Comparison of ENCODE assay signal across 15 mouse cellular contexts in the genomic region with DNA sequence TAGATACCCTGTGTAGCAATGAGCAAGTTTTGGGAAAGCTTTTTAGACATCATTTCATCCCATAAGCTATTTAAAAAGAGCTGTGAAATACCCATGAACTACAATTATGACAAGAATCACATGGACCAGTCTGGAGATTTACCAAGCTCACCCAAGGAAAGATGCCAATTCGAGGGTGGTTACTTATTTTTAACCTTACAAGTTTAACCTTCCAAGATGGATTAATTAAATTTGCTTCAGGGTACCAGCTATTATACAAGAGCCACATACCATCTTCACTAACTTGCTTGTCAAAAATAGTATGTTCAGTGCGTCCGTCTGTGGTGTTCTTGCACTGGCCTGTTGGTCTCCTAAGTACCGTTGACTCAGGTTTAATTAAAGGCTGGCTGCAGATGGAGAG.
"Had no signal": no experiment of that assay in that cellular context is flagged by ENCODE, and none has a peak within 500 bp of the region (broad histone marks: within the 10 kb centered on the region; RNA-seq: fewer than 3 reads in every experiment).

No protein-coding gene starts in this region.

- H3K27me3 ChIP-seq: liver, embryonic 13.5 days; neural tube, embryonic 12.5 days; neural tube, embryonic 15.5 days had no signal

- ATAC-seq: intestine, postnatal 0 days had no signal

- H3K9ac ChIP-seq: liver, embryonic 13.5 days; neural tube, embryonic 12.5 days; neural tube, embryonic 15.5 days had no signal

- H3K4me3 ChIP-seq: layer of hippocampus, adult 2 months; liver, embryonic 13.5 days; neural tube, embryonic 12.5 days; neural tube, embryonic 15.5 days had no signal

- DNase-seq: kidney, adult 2 months; layer of hippocampus, adult 9-11 months; liver, embryonic 13.5 days; lung, adult 2 months; lung, postnatal 14 days; lung, postnatal 4 days; midbrain, embryonic 14.5 days; thymus, postnatal 25 days had no signal

- H3K27ac ChIP-seq: kidney, postnatal 0 days; layer of hippocampus, adult 2 months; liver, embryonic 13.5 days; neural tube, embryonic 12.5 days; neural tube, embryonic 15.5 days; stomach, postnatal 0 days had no signal

- H3K4me2 ChIP-seq: liver, embryonic 13.5 days; midbrain, embryonic 11.5 days; neural tube, embryonic 12.5 days; neural tube, embryonic 15.5 days had no signal

- H3K4me1 ChIP-seq: liver, embryonic 13.5 days; neural tube, embryonic 12.5 days; neural tube, embryonic 15.5 days had no signal

- H3K36me3 ChIP-seq: liver, embryonic 13.5 days had no signal

- H3K9me3 ChIP-seq: liver, embryonic 13.5 days; neural tube, embryonic 12.5 days; neural tube, embryonic 15.5 days had no signal
